ENCODE assay signal across 22 mouse cellular contexts in the genomic region with DNA sequence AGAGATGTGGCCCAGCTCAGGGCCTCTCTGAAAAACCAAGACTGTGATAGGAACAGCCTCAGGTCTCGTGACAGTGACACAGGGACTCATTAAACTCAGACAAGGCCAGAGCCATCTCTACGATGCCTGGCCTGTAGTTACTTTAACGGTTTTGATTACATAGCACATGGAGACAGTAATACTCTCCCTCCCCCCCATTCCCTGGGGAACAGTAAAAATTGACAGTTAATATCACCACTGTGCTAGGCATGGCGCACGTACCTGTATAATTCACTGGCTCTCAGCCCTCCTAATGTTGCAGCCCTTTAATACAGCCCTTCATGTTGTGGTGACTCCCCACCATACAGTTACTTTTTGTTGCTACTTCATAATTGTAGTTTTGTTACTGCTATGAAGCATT. TPM values are rescaled to one million over a fixed set of nuclear protein-coding genes. Genes with fewer than 3 reads are reported as not detected.
DNase-seq lines count a peak whose midpoint lies in the region; ATAC-seq and TF ChIP-seq lines count a peak whose summit lies in the region.
"Had no signal": no experiment of that assay in that cellular context is flagged by ENCODE, and none has a peak within 500 bp of the region (broad histone marks: within the 10 kb centered on the region; RNA-seq: fewer than 3 reads in every experiment).

No protein-coding gene starts in this region.

- H3K9ac ChIP-seq in forebrain, embryonic 11.5 days (ENCODE audit: low read length) = no peak overlapping the region
- H3K9ac ChIP-seq in midbrain, embryonic 12.5 days (replicated peaks) = no peak overlapping the region
- H3K9ac ChIP-seq in midbrain, postnatal 0 days (replicated peaks; ENCODE audit: low read length, poor library complexity, severe bottlenecking) = no peak overlapping the region
- peak overlapping the region; percentile 19; the same call in 1 of the 2 replicates for H3K9ac ChIP-seq in hindbrain, embryonic 13.5 days
- H3K9ac ChIP-seq in neural tube, embryonic 12.5 days = no peak overlapping the region
- H3K9ac ChIP-seq: embryonic facial prominence, embryonic 15.5 days had no signal

- no peak for TF ChIP-seq CTCF in midbrain, postnatal 0 days (IDR thresholded peaks at IDR 0.05)

- 77% methylated on average over 5 of the region's 5 CpGs for WGBS in forebrain, embryonic 11.5 days
- 89% methylated on average over 5 of the region's 5 CpGs for WGBS in forebrain, embryonic 10.5 days
- WGBS in midbrain, embryonic 12.5 days = 82% methylated on average over 5 of the region's 5 CpGs
- WGBS in midbrain, postnatal 0 days = 66% methylated on average over 5 of the region's 5 CpGs
- 33% methylated on average over 5 of the region's 5 CpGs for WGBS in hindbrain, embryonic 13.5 days
- 49% methylated on average over 5 of the region's 5 CpGs for WGBS in neural tube, embryonic 12.5 days

- peaks cover 2% of the 10 kb centered on the region; the same call in 1 of the 2 replicates for H3K4me1 ChIP-seq in forebrain, embryonic 11.5 days (replicated peaks; ENCODE audit: control insufficient read depth, insufficient read depth, low read length)
- H3K4me1 ChIP-seq in forebrain, embryonic 10.5 days = peaks cover 11% of the 10 kb centered on the region
- peaks cover 18% of the 10 kb centered on the region; the same call in 1 of the 2 replicates for H3K4me1 ChIP-seq in midbrain, embryonic 12.5 days
- no peaks in the 10 kb centered on the region for H3K4me1 ChIP-seq in midbrain, postnatal 0 days (ENCODE audit: insufficient read depth, low read length)
- H3K4me1 ChIP-seq in hindbrain, embryonic 13.5 days (replicated peaks) = peaks cover 42% of the 10 kb centered on the region
- peaks cover 28% of the 10 kb centered on the region for H3K4me1 ChIP-seq in neural tube, embryonic 12.5 days
- H3K4me1 ChIP-seq: embryonic facial prominence, embryonic 15.5 days had no signal

- no peaks in the 10 kb centered on the region; the same call in 1 of the 2 replicates for H3K36me3 ChIP-seq in forebrain, embryonic 11.5 days (ENCODE audit: control insufficient read depth, insufficient read depth, low read length)
- peaks cover 76% of the 10 kb centered on the region for H3K36me3 ChIP-seq in forebrain, embryonic 10.5 days (replicated peaks)
- peaks cover 56% of the 10 kb centered on the region for H3K36me3 ChIP-seq in midbrain, embryonic 12.5 days
- H3K36me3 ChIP-seq in midbrain, postnatal 0 days (ENCODE audit: insufficient read depth, low read length) = peaks cover 48% of the 10 kb centered on the region
- peaks cover 67% of the 10 kb centered on the region for H3K36me3 ChIP-seq in hindbrain, embryonic 13.5 days
- H3K36me3 ChIP-seq in neural tube, embryonic 12.5 days = peaks cover 47% of the 10 kb centered on the region

- H3K4me2 ChIP-seq in forebrain, embryonic 11.5 days (ENCODE audit: low read depth, low read length, severe bottlenecking) = no peak overlapping the region
- H3K4me2 ChIP-seq in midbrain, embryonic 12.5 days (replicated peaks) = no peak overlapping the region
- H3K4me2 ChIP-seq in midbrain, postnatal 0 days (ENCODE audit: low read depth, low read length, poor library complexity, severe bottlenecking) = no peak overlapping the region
- H3K4me2 ChIP-seq in hindbrain, embryonic 13.5 days = no peak overlapping the region
- H3K4me2 ChIP-seq in neural tube, embryonic 12.5 days (replicated peaks) = no peak overlapping the region
- H3K4me2 ChIP-seq: embryonic facial prominence, embryonic 15.5 days had no signal

- no peak overlapping the region for H3K4me3 ChIP-seq in forebrain, embryonic 11.5 days (ENCODE audit: low read depth, low read length)
- no peak overlapping the region for H3K4me3 ChIP-seq in forebrain, embryonic 10.5 days
- H3K4me3 ChIP-seq in midbrain, embryonic 12.5 days = no peak overlapping the region
- no peak overlapping the region for H3K4me3 ChIP-seq in midbrain, postnatal 0 days (ENCODE audit: low read depth, low read length)
- no peak overlapping the region for H3K4me3 ChIP-seq in hindbrain, embryonic 13.5 days
- H3K4me3 ChIP-seq in neural tube, embryonic 12.5 days = no peak overlapping the region
- H3K4me3 ChIP-seq: embryonic facial prominence, embryonic 15.5 days; left cerebral cortex, adult 2 months had no signal

- ATAC-seq in forebrain, embryonic 11.5 days (replicated peaks; ENCODE audit: low FRiP score) = no peak
- ATAC-seq in midbrain, embryonic 12.5 days (ENCODE audit: low FRiP score, low read depth) = no peak
- ATAC-seq in midbrain, postnatal 0 days (ENCODE audit: low FRiP score) = no peak
- peak; percentile 38; the same call in 1 of the 2 replicates for ATAC-seq in hindbrain, embryonic 13.5 days (ENCODE audit: low FRiP score)
- peak; percentile 77 for ATAC-seq in neural tube, embryonic 12.5 days (ENCODE audit: low FRiP score, low read depth)
- ATAC-seq: inflammation-experienced regulatory T-cells, adult 6 months had no signal

- H3K27ac ChIP-seq in forebrain, embryonic 11.5 days (ENCODE audit: low read depth, low read length) = peak overlapping the region; percentile 68
- H3K27ac ChIP-seq in forebrain, embryonic 10.5 days = no peak overlapping the region
- peak overlapping the region; percentile 61 for H3K27ac ChIP-seq in midbrain, embryonic 12.5 days (replicated peaks)
- H3K27ac ChIP-seq in midbrain, postnatal 0 days (ENCODE audit: low read depth, low read length) = no peak overlapping the region
- H3K27ac ChIP-seq in hindbrain, embryonic 13.5 days = peak overlapping the region; percentile 85
- H3K27ac ChIP-seq in neural tube, embryonic 12.5 days = peak overlapping the region; percentile 70; the same call in 1 of the 2 replicates
- H3K27ac ChIP-seq: embryonic facial prominence, embryonic 15.5 days; left cerebral cortex, adult 2 months; macrophage had no signal

- H3K9me3 ChIP-seq in forebrain, embryonic 11.5 days (ENCODE audit: control insufficient read depth, low read length) = no peaks in the 10 kb centered on the region
- no peaks in the 10 kb centered on the region for H3K9me3 ChIP-seq in forebrain, embryonic 10.5 days
- no peaks in the 10 kb centered on the region for H3K9me3 ChIP-seq in midbrain, embryonic 12.5 days
- H3K9me3 ChIP-seq in midbrain, postnatal 0 days (ENCODE audit: low read length) = no peaks in the 10 kb centered on the region
- no peaks in the 10 kb centered on the region for H3K9me3 ChIP-seq in hindbrain, embryonic 13.5 days
- no peaks in the 10 kb centered on the region for H3K9me3 ChIP-seq in neural tube, embryonic 12.5 days
- H3K9me3 ChIP-seq: embryonic facial prominence, embryonic 15.5 days had no signal

- DNase-seq in forebrain, embryonic 11.5 days (ENCODE audit: low spot score) = no peak
- no peak for DNase-seq in forebrain, embryonic 10.5 days (ENCODE audit: extremely low spot score, low spot score)
- DNase-seq in midbrain, postnatal 0 days (ENCODE audit: low spot score) = no peak
- no peak for DNase-seq in ovary, postnatal 10 days (ENCODE audit: low spot score)
- DNase-seq in left cerebral cortex, adult 18-20 months (ENCODE audit: low spot score in 2 of 2) = no peak
- DNase-seq: adrenal gland, postnatal 14 days; cerebellum, adult 2 months; cerebellum, postnatal 25 days; gastrocnemius, postnatal 25 days; heart, adult 18-20 months; kidney, adult 18-20 months; layer of hippocampus, adult 9-11 months; right cerebral cortex, adult 18-20 months; right cerebral cortex, postnatal 4 days; thymus, postnatal 25 days had no signal

- no peaks in the 10 kb centered on the region for H3K27me3 ChIP-seq in forebrain, embryonic 11.5 days (ENCODE audit: control insufficient read depth, insufficient read depth, low read length)
- no peaks in the 10 kb centered on the region for H3K27me3 ChIP-seq in forebrain, embryonic 10.5 days (ENCODE audit: poor library complexity, severe bottlenecking)
- H3K27me3 ChIP-seq in midbrain, embryonic 12.5 days = no peaks in the 10 kb centered on the region
- no peaks in the 10 kb centered on the region for H3K27me3 ChIP-seq in midbrain, postnatal 0 days (ENCODE audit: insufficient read depth, low read length)
- H3K27me3 ChIP-seq in hindbrain, embryonic 13.5 days = no peaks in the 10 kb centered on the region
- H3K27me3 ChIP-seq in neural tube, embryonic 12.5 days (replicated peaks) = no peaks in the 10 kb centered on the region
- H3K27me3 ChIP-seq: embryonic facial prominence, embryonic 15.5 days had no signal

RNA-seq across cellular contexts. Expression of gene Plcg2, which starts 52.6 kb away (rescaled TPM):
- polyA plus RNA-seq in forebrain, embryonic 11.5 days (2014; fragmentation: Nextera tagmentation; extraction: Ambion mirVana) = 2.0 and 2.7 TPM in 2 replicates
- 6.1 and 6.2 TPM in 2 replicates for polyA plus RNA-seq in forebrain, embryonic 10.5 days (2016; fragmentation: Nextera tagmentation; extraction: Ambion mirVana)
- 1.7 and 2.0 TPM in 2 replicates for polyA plus RNA-seq in midbrain, embryonic 12.5 days (2016; fragmentation: Nextera tagmentation; extraction: Ambion mirVana)
- 2.4 and 2.6 TPM in 2 replicates for total RNA-seq in midbrain, postnatal 0 days (2014; rRNA removed)
- polyA plus RNA-seq in midbrain, postnatal 0 days (2015; fragmentation: Nextera tagmentation; extraction: Ambion mirVana) = 1.5 and 1.9 TPM in 2 replicates
- 1.3 and 1.6 TPM in 2 replicates for polyA plus RNA-seq in hindbrain, embryonic 13.5 days (2015; fragmentation: Nextera tagmentation; extraction: Ambion mirVana)
- polyA plus RNA-seq in neural tube, embryonic 12.5 days (2016; fragmentation: Nextera tagmentation; extraction: Ambion mirVana) = 2.1 and 2.2 TPM in 2 replicates
- total RNA-seq in left cerebral cortex, adult 18-20 months (2021) = 1 to 10 TPM; 2.6 to 2.7 TPM

Comparison
In these comparisons a context has a peak if more than half of its experiments do, and no peak if none do; other contexts are left out.
1. H3K27ac ChIP-seq: peak in forebrain, embryonic 11.5 days (single experiment), midbrain, embryonic 12.5 days (single experiment), hindbrain, embryonic 13.5 days (single experiment) and neural tube, embryonic 12.5 days (single experiment); none in forebrain, embryonic 10.5 days (single experiment) and midbrain, postnatal 0 days (single experiment).
2. ATAC-seq: peak in hindbrain, embryonic 13.5 days (single experiment) and neural tube, embryonic 12.5 days (single experiment); none in forebrain, embryonic 11.5 days (single experiment), midbrain, embryonic 12.5 days (single experiment) and midbrain, postnatal 0 days (single experiment).